Mouse (Mus musculus) liver, postnatal 0 days (tissue): ENCODE measurements around the gene Atrnl1.

Experiments
- CTCF ChIP-seq: sonication (generic); IDR thresholded peaks from 2 replicates; pipeline ENCODE4 v1.5.1; 2016; ENCODE audit warnings: antibody characterized with exemption, low read depth
- EP300 ChIP-seq: IDR thresholded peaks from 2 replicates; pipeline ENCODE4 v1.6.1; 2016; ENCODE audit warnings: antibody characterized with exemption, low read depth, mild to moderate bottlenecking

DNA sequence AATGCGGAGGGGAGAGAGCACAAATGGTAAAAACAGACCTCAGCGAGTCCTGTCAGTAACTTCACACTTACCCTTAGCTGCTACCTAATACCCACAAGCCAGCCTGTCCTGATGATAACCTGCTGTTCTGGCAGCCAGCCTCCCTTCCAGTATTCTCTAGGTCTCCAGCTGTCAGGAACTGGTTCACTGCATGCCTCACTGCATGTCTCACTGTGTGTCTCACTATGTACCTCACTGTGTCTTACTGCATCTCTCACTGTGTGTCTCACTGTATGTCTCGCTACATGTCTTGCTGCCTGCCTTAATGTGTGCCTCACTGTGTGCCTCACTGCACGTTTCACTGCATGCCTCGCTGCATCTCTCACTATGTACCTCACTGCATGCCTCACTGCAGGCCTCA lies 175.9 kb downstream of the Atrnl1 start:
- TF ChIP-seq CTCF (no peak), EP300 (no peak)
